Mouse (Mus musculus): Measurements from ENCODE around the gene Sst.

The Sst gene

GRCm38 (mm10) chr16:23885098-23885497 lies 5.7 kb downstream of the Sst start:
- no peak for DNase-seq (ENCODE audit: low spot score)

GRCm38 (mm10) chr16:23855242-23855641 lies 35.5 kb downstream of the Sst start:
- no peak for DNase-seq (ENCODE audit: low spot score)

- DNase-seq (ENCODE audit: low spot score) = no peak
Observed at GRCm38 (mm10) chr16:23849720-23850119, 41.0 kb downstream of the Sst start.

DNA sequence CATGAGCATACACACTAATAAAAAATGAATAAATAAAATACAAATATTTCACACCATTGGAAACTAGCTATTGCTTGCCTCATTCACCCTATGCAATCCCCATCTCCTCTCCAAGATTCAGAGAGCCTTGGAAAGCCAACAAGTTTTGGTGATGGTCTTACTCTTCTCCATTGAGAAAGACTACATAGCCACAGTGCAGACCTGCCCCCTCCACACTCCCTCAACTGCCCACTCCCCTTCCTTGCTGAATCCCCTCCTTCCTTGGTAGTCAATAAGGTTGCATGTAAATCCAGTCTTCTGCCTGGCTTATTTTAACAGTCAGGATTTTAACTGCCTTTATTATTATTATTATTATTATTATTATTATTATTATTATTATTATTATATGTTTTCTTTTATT lies 41.6 kb downstream of the Sst start:
- DNase-seq (ENCODE audit: low spot score) = no peak

GRCm38 (mm10) chr16:23844622-23845021 lies 46.1 kb downstream of the Sst start:
- DNase-seq (ENCODE audit: low spot score) = no peak

- peak; percentile 15 for DNase-seq (ENCODE audit: low spot score)
Observed at GRCm38 (mm10) chr16:23842609-23843008, 48.1 kb downstream of the Sst start.
